Mouse (Mus musculus) embryonic facial prominence, embryonic 13.5 days (tissue): ENCODE measurements around the gene Ankfn1. TPM values are rescaled to one million over a fixed set of nuclear protein-coding genes. Genes with fewer than 3 reads are reported as not detected.

ENCODE experiments used
- ATAC-seq: fragments of 200-750 bp; cut with Nextera tagmentation; 2 replicates; pipeline ENCODE4 v1.8.0; 2017; ENCODE audit warnings: low read depth; ENCODE audit not compliant: insufficient number of reproducible peaks, insufficient read depth, low FRiP score, low TSS enrichment
- H3K27ac ChIP-seq: fragments of 300-500 bp; sonication (generic); 2 replicates; pipeline ENCODE4 v1.5.1; 2015; ENCODE audit warnings: moderate library complexity, mild to moderate bottlenecking, inconsistent platforms
- H3K27me3 ChIP-seq: fragments of 300-500 bp; sonication (generic); 2 replicates; pipeline ENCODE4 v1.6.1; 2015; ENCODE audit warnings: mild to moderate bottlenecking, inconsistent platforms
- H3K36me3 ChIP-seq: fragments of 300-500 bp; sonication (generic); 2 replicates; pipeline ENCODE4 v1.6.1; 2015; ENCODE audit warnings: mild to moderate bottlenecking, inconsistent platforms
- H3K4me1 ChIP-seq: fragments of 300-500 bp; sonication (generic); 2 replicates; pipeline ENCODE4 v1.6.1; 2015; ENCODE audit warnings: inconsistent platforms
- H3K4me2 ChIP-seq: fragments of 300-500 bp; sonication (generic); 2 replicates; pipeline ENCODE4 v1.6.1; 2015; ENCODE audit warnings: moderate library complexity, mild to moderate bottlenecking, inconsistent platforms
- H3K4me3 ChIP-seq: fragments of 300-500 bp; sonication (generic); 2 replicates; pipeline ENCODE4 v1.5.1; 2015; ENCODE audit warnings: mild to moderate bottlenecking, inconsistent platforms
- H3K9ac ChIP-seq: fragments of 300-500 bp; sonication (generic); 2 replicates; pipeline ENCODE4 v1.6.1; 2015; ENCODE audit warnings: mild to moderate bottlenecking, inconsistent platforms
- H3K9me3 ChIP-seq: fragments of 300-500 bp; sonication (generic); 2 replicates; pipeline ENCODE4 v1.6.1; 2016; ENCODE audit warnings: inconsistent platforms
- WGBS: fragments of 180-500 bp; shearing (Covaris S2); methylation state at CpG from one replicate; pipeline ENCODE4 v1.1.7; 2015; ENCODE audit warnings: mixed read lengths; 5-methylcytosine and 5-hydroxymethylcytosine counted together
- polyA plus RNA-seq: library from polyadenylated mRNA; unstranded; fragments of >200 nt; fragmentation: Nextera tagmentation; extraction: Ambion mirVana; gene quantifications from 2 replicates; pipeline ENCODE4 v1.2.1, GENCODE M21; 2015

Gene Ankfn1
- polyA plus RNA-seq, 1 experiment from 2014 or later: 0.34 TPM

- no peak overlapping the region for H3K4me3 ChIP-seq
- H3K27me3 ChIP-seq: peaks cover 21% of the 10 kb centered on the region
- no peak overlapping the region for H3K4me2 ChIP-seq
- H3K9me3 ChIP-seq: no peaks in the 10 kb centered on the region
- no peaks in the 10 kb centered on the region for H3K36me3 ChIP-seq
- no peak overlapping the region for H3K9ac ChIP-seq
- ATAC-seq: no peak
- H3K27ac ChIP-seq: no peak overlapping the region
- WGBS: 93% methylated on average over 4 of the region's 4 CpGs
- H3K4me1 ChIP-seq: peaks cover 6% of the 10 kb centered on the region
These were observed 209.2 kb downstream of the Ankfn1 start for GRCm38 (mm10) chr11:89568246-89568645.

- no peak overlapping the region for H3K9ac ChIP-seq
- no peak overlapping the region for H3K27ac ChIP-seq
- H3K4me2 ChIP-seq: no peak overlapping the region
- no peaks in the 10 kb centered on the region for H3K9me3 ChIP-seq
- no peak for ATAC-seq
- 86% methylated on average over 11 of the region's 11 CpGs for WGBS
- no peaks in the 10 kb centered on the region for H3K36me3 ChIP-seq
- 0 out of 2 replicates have a peak, but pooled peaks cover 3% of the 10 kb centered on the region for H3K27me3 ChIP-seq
- H3K4me3 ChIP-seq: no peak overlapping the region
- H3K4me1 ChIP-seq: no peaks in the 10 kb centered on the region
These were observed 226.0 kb downstream of the Ankfn1 start for GRCm38 (mm10) chr11:89551441-89551840.

GRCm38 (mm10) chr11:89550921-89551320, 226.5 kb downstream of the Ankfn1 start:
- H3K36me3 ChIP-seq: no peaks in the 10 kb centered on the region
- H3K27ac ChIP-seq: no peak overlapping the region
- no peaks in the 10 kb centered on the region for H3K4me1 ChIP-seq
- 0 out of 2 replicates have a peak, but pooled peaks cover 3% of the 10 kb centered on the region for H3K27me3 ChIP-seq
- H3K4me2 ChIP-seq: no peak overlapping the region
- H3K9ac ChIP-seq: no peak overlapping the region
- no peak overlapping the region for H3K4me3 ChIP-seq
- 86% methylated on average over 3 of the region's 3 CpGs for WGBS
- no peak for ATAC-seq
- H3K9me3 ChIP-seq: no peaks in the 10 kb centered on the region

- H3K9ac ChIP-seq: no peak overlapping the region
- no peaks in the 10 kb centered on the region for H3K9me3 ChIP-seq
- H3K36me3 ChIP-seq: no peaks in the 10 kb centered on the region
- H3K4me3 ChIP-seq: no peak overlapping the region
- peaks cover 14% of the 10 kb centered on the region for H3K4me1 ChIP-seq
- 50% methylated on average over 4 of the region's 4 CpGs for WGBS
- no peak overlapping the region for H3K4me2 ChIP-seq
- ATAC-seq: no peak
- 0 out of 2 replicates have a peak, but pooled peaks cover 3% of the 10 kb centered on the region for H3K27me3 ChIP-seq
- H3K27ac ChIP-seq: no peak overlapping the region
These were observed 228.7 kb downstream of the Ankfn1 start for GRCm38 (mm10) chr11:89548786-89549185.

GRCm38 (mm10) chr11:89546164-89546563, 231.3 kb downstream of the Ankfn1 start:
- Histone ChIP-seq H3K4me2 (no peak overlapping the region), H3K4me1 (peaks cover 14% of the 10 kb centered on the region), H3K36me3 (no peaks in the 10 kb centered on the region), H3K9me3 (peaks cover 6% of the 10 kb centered on the region), H3K9ac (no peak overlapping the region), H3K4me3 (no peak overlapping the region), H3K27me3 (0 out of 2 replicates have a peak, but pooled peaks cover 3% of the 10 kb centered on the region), H3K27ac (no peak overlapping the region)
- 37% methylated on average over 7 of the region's 7 CpGs for WGBS
- ATAC-seq: no peak

GRCm38 (mm10) chr11:89544856-89545817, 232.3 kb downstream of the Ankfn1 start:
- no peak for ATAC-seq
- peak overlapping the region; percentile 55 for H3K4me2 ChIP-seq
- H3K4me1 ChIP-seq: peaks cover 14% of the 10 kb centered on the region
- peak overlapping the region; percentile 62 for H3K9ac ChIP-seq
- no peaks in the 10 kb centered on the region for H3K36me3 ChIP-seq
- peak overlapping the region; percentile 28 for H3K4me3 ChIP-seq
- H3K9me3 ChIP-seq: peaks cover 6% of the 10 kb centered on the region
- peak overlapping the region; percentile 68; the same call in 1 of the 2 replicates for H3K27ac ChIP-seq
- 0 out of 2 replicates have a peak, but pooled peaks cover 3% of the 10 kb centered on the region for H3K27me3 ChIP-seq
- WGBS: 3% methylated on average over 29 of the region's 29 CpGs

- H3K4me3 ChIP-seq: no peak overlapping the region
- no peak for ATAC-seq
- peaks cover 6% of the 10 kb centered on the region for H3K9me3 ChIP-seq
- H3K36me3 ChIP-seq: no peaks in the 10 kb centered on the region
- H3K4me1 ChIP-seq: peaks cover 6% of the 10 kb centered on the region
- WGBS: 74% methylated on average over 8 of the region's 8 CpGs
- H3K4me2 ChIP-seq: no peak overlapping the region
- H3K9ac ChIP-seq: no peak overlapping the region
- no peak overlapping the region for H3K27ac ChIP-seq
- 0 out of 2 replicates have a peak, but pooled peaks cover 3% of the 10 kb centered on the region for H3K27me3 ChIP-seq
These were observed 239.1 kb downstream of the Ankfn1 start for GRCm38 (mm10) chr11:89538376-89538775.

- no peaks in the 10 kb centered on the region for H3K27me3 ChIP-seq
- 83% methylated on average over 4 of the region's 4 CpGs for WGBS
These were observed 249.5 kb downstream of the Ankfn1 start for GRCm38 (mm10) chr11:89527800-89528430.

GRCm38 (mm10) chr11:89515501-89515901, 262.0 kb downstream of the Ankfn1 start:
- 0 out of 2 replicates have a peak, but pooled peaks have one; percentile 37 for ATAC-seq

More at GRCm38 (mm10) chr11:89527800-89528430, 249.5 kb downstream of the Ankfn1 start:
- H3K9me3 ChIP-seq: no peaks in the 10 kb centered on the region
- no peak overlapping the region for H3K27ac ChIP-seq
- no peak overlapping the region for H3K4me2 ChIP-seq
- H3K36me3 ChIP-seq: no peaks in the 10 kb centered on the region
- H3K9ac ChIP-seq: no peak overlapping the region
- no peak overlapping the region for H3K4me3 ChIP-seq
- ATAC-seq: no peak
- H3K4me1 ChIP-seq: no peaks in the 10 kb centered on the region

GRCm38 (mm10) chr11:89508675-89509324, 268.7 kb downstream of the Ankfn1 start:
- no peak overlapping the region for H3K4me3 ChIP-seq
- peaks cover 7% of the 10 kb centered on the region; the same call in 1 of the 2 replicates for H3K4me1 ChIP-seq
- WGBS: 12% methylated on average over 11 of the region's 11 CpGs
- no peaks in the 10 kb centered on the region for H3K9me3 ChIP-seq
- no peak for ATAC-seq
- H3K27me3 ChIP-seq: peaks cover 3% of the 10 kb centered on the region; the same call in 1 of the 2 replicates
- H3K9ac ChIP-seq: no peak overlapping the region
- no peak overlapping the region for H3K4me2 ChIP-seq
- H3K36me3 ChIP-seq: no peaks in the 10 kb centered on the region
- H3K27ac ChIP-seq: no peak overlapping the region

More at GRCm38 (mm10) chr11:89515501-89515901, 262.0 kb downstream of the Ankfn1 start:
- no peak overlapping the region for H3K9ac ChIP-seq
- H3K4me1 ChIP-seq: peaks cover 16% of the 10 kb centered on the region
- H3K36me3 ChIP-seq: no peaks in the 10 kb centered on the region
- peaks cover 4% of the 10 kb centered on the region; the same call in 1 of the 2 replicates for H3K27me3 ChIP-seq
- no peaks in the 10 kb centered on the region for H3K9me3 ChIP-seq
- H3K4me3 ChIP-seq: no peak overlapping the region
- peak overlapping the region; percentile 26; the same call in 1 of the 2 replicates for H3K4me2 ChIP-seq
- WGBS: 43% methylated on average over 9 of the region's 9 CpGs
- H3K27ac ChIP-seq: no peak overlapping the region
